Mouse (Mus musculus): Measurements from ENCODE around the gene Tmem253.

DNA sequence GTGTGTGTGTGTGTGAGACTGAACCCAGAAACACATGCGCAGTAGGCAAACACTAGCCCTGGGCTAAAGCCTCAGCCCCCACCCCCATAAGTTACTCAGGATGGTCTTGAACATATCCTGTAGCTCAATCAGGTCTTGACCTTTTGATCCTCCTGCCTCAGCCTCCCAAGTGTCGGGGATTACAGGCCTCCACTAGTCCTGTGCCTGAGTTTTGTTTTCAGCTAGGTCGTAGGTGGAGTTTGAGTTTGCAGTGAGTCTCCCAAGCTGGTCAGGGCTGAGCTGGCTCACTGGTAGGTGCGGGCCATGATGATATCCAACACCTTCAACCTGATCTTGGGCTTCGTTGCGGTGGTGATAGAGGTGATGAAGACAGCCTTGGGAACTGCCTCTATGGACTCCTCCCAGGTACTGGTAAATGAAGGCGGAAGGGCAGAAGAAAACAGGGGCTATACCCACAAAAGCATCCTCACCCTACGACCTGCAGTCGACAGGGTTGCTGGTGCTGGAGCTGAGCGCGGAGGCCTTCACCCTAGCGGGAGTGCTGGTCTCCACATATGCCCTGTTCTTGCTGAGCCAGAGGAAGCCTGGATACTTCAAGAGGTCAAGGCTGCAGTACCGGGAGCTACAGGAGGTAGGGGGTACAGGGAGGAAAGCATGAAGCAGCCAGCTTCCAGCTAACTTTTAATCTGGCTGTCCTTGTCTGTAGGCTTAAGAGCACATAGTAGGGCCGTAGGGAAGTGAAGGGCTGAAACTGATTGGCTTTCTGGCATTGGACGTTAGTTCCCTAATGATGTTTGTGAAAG, 3.0 kb downstream of the Tmem253 start:
- TF ChIP-seq CTCF (IDR thresholded peaks at IDR 0.05; ENCODE audit: extremely low read depth, insufficient read depth, insufficient read length, insufficient replicate concordance) (no peak), POLR2A (IDR thresholded peaks at IDR 0.05; ENCODE audit: low read depth, low read length) (no peak)
